Mouse (Mus musculus) adrenal gland, postnatal 25 days (tissue): Measurements from ENCODE around the gene Arf3. TPM values are rescaled to one million over a fixed set of nuclear protein-coding genes. Genes with fewer than 3 reads are reported as not detected.
"Not testable (repeated sequence)": the region's sequence is repeated elsewhere in the genome, so short reads cannot be mapped to it uniquely, and the experiment has no call there.

ENCODE experiments used
- DNase-seq: peaks from one replicate; pipeline ENCODE4 v3.0.0; 2021; ENCODE audit warnings: mixed read lengths
- total RNA-seq: library from RNA; stranded (reverse); gene quantifications from 2 replicates; pipeline ENCODE4 v1.2.3, GENCODE M21; 2021

Gene Arf3
- total RNA-seq, 1 experiment from 2014 or later = 138 TPM

DNA sequence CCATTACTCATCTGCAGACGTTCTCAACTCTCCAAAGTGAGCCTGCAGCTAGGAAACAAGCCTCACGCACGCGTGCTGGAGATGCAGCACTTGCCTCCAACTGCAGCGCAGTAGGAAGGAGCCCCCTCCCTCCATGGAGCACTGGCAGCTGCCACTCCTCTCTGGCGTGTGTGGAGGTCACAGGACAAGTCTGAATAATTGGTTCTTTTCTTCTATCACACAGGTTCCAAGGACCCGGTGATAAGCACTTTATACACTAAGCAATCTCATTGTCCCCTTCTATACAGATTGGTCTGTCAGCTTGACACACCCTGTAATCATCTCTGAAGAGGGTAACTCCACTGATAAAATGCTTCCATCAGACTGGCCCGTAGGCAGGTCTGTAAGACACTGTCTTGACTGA lies 10.0 kb downstream of the Arf3 start:
- DNase-seq = no peak

DNA sequence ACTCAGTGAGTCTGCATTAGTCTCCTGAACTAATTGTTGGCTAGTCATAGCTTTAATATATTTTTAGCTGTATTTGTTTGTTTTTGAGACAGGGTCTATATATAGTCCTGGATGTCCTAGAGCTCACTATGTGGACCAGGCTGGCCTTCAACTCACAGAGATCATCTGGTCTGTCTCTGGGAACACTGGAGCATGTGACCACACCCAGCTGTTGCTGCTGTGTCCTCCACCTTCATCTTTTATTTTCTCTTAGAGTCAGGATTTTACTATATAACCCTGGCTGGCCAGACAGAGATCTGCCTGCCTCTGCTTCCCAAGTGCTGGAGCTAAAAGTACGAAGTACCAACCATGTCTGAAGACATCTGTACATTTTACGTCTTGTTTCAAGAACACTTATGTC lies 13.9 kb downstream of the Arf3 start:
- no peak for DNase-seq

DNA sequence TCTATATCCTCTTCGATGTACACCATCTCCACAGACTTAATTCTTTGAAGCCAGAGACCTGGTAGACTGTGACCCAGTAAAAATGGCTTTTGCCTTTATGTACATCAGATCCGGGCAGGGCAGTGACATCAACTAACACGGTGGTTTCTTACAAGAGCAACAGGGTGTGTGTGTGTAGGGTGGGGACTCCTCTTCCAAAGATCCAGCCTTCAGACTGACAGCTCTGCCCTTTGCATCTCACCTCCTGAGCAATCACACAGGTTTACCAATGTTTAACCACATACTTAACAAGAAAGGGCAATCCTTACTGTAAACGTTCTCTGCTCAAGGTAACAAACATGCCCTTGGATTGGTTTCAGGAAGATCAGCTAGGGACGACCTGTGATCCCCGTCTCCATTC lies 15.7 kb downstream of the Arf3 start:
- DNase-seq = no peak

DNA sequence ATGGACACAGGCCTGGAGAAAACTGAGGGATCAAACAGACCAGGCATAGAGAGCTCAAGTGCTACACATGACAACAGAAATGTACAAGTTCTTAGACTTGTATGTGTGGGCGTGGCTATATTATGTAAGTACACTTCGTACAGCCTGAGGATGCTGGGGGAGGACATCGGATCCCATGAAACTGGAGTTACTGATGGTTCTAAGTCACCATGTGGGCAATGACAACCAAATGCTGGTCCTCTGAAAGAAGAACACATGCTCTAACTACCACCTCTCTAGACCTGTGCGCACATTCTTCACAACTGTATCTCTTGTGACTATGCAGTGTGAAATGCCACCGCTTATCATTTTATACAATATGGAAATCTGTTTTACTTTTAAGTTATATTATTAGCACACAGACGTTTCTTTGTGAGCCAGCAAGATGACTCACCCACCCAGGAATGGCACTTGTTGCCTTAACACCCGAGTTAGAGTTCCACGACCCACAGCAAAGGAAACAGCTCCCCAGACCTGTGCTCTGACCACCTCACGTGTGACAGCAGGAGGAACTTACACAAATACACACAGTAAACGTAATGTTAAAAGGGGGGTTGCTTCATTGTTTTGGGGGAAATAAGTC lies 16.6 kb downstream of the Arf3 start:
- DNase-seq = no peak

DNA sequence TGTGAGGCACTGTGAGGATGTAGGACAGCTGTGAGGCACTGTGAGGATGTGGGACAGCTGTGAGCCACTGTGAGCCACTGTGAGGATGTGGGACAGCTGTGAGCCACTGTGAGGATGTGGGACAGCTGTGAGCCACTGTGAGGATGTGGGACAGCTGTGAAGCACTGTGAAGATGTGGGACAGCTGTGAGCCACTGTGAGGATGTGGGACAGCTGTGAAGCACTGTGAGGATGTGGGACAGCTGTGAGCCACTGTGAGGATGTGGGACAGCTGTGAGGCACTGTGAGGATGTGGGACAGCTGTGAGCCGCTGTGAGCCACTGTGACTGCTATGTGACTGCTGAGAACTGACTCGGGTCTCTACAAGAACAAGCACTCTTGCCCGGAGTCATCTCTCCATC lies 19.2 kb downstream of the Arf3 start:
- DNase-seq = not testable (repeated sequence)

DNA sequence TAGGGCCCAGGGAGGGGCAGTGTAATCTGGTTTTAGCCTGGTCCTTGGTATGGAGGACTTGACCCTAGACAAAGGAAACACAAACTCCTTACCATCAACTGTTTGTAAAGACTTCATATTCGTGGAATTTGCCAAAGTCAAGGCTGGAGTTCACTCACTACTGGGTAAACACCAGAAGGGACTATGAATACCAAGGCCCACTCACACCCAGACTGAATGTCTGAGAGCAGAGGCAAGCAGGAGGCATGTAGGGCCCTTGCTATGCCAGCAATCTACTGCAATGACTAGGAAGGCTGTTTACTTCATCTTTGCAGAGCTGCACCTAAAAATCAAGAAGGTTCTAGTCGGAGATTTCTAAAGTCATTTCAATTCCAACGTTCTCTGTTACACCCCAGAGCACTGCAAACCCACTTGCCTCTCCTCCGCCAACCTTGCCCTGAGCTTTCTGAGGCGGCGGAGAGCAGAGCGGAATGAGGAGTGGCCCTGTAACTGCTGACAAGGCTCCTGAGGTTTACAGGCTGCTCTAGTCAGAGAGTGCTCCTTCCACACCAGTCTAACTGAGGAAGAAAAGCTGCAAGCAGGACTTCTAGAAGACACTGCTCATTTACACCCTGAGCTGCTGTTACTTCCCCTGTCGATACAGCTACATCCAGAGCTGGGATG lies 20.1 kb downstream of the Arf3 start:
- no peak for DNase-seq

DNA sequence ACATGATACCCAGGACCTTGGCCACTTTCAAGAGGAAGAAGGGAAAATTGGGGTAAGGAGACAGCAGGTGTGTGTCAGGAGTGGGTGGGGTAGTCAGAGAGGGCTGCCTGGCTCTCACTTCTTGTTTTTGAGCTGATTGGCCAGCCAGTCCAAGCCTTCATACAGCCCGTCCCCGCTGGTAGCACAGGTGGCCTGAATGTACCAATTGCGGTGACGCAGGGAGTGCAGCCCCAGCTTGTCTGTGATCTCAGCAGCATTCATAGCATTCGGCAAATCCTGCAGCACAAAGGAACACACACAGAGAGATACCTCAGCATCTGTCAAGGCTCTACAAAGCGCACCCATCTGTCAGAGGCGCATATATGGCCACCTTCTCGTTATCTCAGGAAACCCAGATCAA lies 22.8 kb downstream of the Arf3 start:
- DNase-seq = no peak

DNA sequence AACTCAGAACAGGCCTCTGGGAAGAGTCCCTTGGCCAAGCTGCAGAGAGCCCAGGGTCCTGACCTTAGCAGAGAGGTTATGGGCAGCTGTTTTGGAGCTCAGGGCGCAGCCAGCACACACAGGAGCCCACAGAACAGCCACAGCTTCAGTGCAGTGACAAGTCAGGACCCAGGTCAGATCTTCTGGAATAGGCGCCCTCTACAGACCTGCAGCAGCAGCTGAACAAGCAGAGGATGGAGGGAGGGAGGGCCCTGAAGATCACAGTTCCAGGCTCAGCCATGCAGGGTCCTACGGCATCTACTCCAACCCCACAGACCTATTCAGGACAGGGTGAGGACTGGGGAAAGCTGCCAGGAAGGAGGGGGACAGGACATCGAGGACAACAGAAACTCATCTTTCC lies 24.2 kb downstream of the Arf3 start:
- no peak for DNase-seq

DNA sequence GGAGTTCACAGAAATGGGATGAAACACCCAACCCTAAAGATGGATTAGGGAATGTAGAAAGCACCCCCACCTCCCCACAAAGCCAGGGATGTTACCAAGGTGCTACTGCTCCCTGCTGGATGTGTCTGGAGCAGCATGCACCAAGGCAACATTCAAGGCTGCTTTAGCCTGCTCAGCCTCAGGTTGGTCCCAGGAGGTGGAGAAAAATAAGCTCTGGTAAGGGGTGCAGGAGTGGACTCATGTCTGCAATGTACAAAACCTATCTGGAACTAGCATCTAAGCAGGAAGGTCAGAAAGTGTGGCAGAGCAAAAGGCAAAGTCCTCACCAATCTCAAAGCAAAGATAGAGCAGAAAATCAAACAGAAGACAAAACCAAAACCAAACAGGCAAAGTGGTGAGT lies 25.1 kb downstream of the Arf3 start:
- peak; percentile 28 for DNase-seq

DNA sequence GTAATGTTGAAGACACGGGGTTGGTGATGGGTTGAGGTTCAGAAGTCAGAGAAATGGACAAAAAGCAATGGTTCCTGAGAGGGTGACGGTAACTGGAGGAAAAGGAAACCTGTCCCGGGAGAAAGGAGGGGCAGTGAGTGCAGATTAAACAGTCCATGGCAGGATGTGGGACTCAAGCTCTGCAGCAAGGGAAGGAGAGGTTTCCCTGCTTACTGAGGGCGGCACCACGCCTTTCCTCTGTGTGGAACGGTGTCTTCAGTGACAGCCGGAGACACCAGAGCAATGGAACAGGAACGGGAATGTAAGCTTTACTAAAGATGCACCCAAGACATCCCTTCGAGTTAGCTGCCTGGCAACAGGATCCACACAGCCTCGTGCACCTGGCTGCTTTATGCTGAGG lies 26.5 kb downstream of the Arf3 start:
- no peak for DNase-seq

DNA sequence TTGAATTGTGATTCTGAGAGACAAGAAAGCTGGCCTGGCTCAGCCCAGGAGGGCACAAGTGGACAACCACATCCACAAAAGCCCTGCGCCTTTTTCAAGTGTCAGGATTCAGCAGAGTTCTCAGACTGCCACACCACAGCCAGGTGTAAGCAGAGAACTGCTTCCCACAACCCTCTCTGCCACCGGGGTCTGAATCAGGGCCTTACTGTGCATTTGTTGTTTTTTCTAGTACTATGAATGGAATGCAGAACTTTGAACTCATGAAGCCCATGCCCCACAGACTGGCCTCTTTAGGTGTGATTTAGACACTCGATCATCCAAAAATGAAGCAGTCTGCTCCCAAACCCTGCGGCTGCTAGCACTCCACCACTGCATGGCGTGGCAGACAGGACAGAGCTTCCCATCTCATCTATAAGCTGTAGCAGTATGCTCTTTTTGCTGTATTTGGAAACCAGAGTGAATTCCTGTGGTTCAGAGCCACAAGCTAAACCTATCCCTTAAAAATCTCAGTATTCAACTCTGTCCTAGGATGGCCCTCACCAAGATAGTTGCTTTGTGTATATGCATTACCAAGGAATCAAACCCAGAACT lies 28.9 kb downstream of the Arf3 start:
- no peak for DNase-seq

DNA sequence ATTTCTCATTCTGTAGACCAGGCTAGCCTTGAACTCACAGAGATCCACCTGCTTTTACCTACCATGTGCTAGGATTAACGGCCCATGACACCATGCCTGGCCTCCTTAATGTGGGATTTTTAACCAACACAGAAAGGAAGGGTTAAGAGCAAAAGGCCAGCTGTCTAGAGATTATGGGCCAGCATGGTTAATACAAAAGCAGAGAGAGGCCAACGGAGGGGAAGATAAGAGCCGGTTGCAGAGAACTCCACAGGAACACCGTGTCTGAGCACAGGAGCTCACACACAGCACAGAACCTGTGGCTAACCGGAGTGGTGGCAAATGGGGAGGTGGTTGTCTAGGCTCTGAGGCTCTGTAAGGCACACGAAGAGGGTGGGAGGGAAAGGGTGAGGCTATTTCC lies 29.6 kb downstream of the Arf3 start:
- no peak for DNase-seq

DNA sequence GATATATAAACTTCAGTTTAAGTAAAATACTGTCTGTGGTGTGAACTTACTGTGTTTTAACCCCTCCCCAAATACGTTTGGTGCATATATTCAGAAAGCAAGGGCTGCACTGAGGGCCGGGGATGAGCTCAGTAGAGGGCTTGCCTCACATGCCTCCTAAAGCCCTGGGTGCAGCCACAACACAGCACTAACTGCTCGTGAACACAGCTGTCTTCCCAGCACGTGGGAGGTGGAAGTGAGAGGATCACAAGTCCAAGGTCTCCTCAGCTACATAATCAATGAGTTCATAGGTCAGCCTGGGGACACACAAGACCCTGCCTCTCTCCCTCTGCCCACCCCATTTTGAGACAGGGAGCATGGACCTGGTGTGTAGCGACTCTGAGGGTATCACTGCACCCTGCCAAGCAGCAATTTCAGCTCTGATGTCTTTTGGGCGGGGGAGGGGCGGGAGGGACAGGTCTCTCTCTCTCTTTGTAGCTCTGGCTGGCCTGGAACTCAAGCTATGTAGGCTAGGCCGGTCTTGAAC lies 30.9 kb downstream of the Arf3 start:
- no peak for DNase-seq

DNA sequence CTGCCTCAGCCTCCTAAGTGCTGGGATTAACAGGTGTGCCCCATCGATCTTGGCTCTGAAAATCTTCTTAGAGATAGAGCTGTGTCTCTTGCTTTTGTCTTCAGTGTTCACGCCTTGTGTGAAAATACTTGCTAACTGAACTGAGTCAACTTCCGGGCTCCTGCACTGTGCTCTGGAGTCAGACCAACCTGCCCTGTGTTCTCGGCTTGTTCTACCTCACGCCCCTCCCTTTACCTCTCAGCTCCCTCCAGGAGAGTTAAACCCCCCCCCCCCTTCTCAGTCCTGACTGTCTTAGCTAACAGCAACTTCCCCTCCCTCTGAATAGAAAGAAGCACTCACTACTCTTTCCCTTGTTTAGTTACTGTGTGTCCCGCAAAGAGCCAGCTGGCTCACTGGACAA lies 32.2 kb downstream of the Arf3 start:
- DNase-seq = no peak

DNA sequence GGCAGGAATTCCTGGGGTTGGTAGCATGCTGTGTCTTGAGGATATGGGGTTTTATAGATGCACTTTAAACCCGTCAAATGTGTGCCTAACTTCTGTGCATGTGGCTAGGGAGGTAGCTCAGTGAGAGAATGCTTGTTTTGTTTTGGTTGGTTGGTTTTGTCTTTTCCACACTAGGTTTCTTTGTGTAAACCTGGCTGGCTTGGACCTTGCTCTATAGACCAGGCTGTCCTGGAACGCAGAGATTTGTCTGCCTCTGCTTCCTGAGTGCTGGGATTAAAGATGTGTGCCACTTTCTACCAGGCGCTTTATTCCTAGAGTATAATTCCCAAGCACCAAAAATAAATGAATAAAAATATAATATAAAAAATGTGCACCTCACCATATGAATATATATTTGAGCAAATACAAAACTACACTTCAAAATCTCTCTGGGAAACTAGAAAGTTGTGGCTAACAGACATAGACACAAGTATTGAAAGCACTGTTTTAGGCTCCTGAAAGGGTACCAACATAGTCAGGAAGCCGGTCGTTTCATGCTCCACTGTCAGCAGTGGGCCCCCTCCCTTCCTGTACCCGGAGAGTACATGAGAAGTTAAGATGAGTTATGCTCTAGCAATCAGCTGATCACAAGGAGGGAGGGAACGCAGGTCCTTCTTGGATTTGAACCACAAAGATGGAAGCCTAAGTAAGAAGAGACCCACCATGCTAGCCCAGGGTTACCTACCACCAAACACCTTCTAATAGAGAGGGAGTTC lies 33.0 kb downstream of the Arf3 start:
- no peak for DNase-seq

DNA sequence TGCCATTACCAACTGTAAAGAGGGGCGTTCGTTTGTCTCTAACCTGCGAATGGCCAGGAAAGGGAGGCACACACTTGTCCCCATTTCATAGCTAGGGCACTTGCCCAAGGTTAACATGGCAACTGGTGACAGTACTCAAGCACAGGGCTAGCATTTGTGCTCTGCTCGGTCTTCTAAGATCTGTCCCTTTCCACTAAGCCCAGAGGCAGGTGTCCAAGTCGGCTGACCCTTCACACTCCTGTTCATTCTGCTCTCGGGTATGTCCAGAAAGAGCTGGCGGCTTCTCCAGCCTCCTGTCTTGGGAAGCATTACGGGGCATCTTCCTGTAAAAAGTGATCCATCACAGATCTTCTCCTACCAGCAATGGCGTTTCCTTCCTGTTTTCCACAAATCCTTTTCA lies 34.6 kb downstream of the Arf3 start:
- peak; percentile 13 for DNase-seq

DNA sequence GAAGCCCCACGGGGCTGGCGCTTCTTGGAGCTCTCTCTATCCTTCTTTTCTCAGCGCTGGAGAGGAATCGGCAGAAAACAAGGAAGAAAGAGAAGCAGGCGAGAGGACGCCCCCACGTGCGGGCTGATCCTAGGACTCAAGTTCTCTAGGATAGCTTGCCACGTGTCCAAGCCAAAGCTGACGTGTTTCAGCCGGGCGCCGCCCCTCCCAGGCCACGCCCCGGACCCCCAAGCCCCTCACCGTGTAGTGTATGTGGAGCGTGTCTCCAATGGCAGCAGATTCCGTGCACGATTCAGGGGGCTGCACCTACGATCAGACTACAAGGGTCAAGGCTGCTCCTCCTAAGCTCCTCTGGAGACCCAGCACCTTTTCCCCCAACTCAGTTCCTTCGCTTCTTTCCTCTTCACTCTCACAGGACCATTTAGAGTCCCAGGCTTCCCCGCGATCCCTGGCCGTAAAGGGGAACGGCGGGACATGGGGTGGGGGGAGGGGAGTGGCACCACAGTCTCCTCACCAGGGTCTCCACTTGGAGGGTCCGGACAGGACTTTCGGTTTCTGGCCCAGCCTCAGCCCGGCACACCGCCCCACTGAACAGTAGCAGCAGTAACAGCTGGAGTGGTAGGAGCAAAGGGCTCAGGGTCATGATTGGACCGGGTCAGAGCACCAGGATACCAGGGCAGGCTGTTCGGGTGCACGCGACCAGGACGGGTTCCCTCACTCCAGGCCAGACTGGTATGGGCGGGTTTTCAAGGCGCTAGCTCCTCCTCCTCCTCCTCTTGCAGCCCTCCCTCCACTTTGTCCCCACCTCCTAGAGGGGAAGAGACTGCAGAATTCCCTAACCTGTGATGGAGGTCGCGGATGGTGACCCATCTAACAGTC lies 35.3 kb downstream of the Arf3 start, which contains the start of gene Fkbp11:
Fkbp11 (minus strand) TSS at position 756 of the 879 bp plus-strand sequence.
- peak; percentile 70 for DNase-seq

DNA sequence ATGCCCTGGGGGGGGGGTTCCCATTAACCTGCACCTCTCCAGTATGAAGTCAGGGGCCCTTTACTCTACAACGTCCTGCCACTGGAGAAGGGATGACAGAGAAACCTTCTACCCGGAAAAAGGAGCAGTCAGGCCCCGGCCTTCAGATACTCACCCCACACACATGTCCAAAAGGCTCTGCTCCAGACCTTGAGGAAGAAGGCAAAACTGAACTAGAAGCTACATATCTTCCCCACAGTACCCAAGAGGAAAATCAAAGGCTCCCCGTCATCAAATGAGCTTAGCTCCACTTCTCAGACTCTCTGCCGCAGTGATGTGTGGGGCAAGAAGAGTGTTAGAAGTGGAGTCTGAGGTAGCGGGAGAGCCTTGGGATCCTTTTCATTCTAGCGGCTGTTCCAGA lies 36.3 kb downstream of the Arf3 start:
- DNase-seq = no peak

DNA sequence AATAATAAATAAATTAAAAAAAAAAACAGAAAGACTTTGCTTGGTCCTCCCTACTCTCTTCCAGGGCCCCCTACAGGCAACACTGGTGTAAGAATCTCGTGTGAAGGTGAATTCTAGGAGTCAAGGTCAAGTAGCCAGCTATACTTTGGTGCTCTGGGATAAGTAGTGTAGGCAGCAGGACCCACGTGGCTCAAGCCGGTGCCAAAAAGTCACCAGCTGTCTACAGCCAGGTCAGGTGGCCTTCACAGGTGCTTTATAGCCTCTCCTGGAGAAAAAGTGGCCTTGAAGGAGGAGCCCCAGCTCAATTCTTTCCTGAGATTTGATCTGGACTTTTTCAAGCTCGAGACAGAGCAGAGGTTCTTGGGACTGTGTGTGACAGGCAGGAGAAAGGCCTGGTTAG lies 36.9 kb downstream of the Arf3 start:
- DNase-seq = no peak

DNA sequence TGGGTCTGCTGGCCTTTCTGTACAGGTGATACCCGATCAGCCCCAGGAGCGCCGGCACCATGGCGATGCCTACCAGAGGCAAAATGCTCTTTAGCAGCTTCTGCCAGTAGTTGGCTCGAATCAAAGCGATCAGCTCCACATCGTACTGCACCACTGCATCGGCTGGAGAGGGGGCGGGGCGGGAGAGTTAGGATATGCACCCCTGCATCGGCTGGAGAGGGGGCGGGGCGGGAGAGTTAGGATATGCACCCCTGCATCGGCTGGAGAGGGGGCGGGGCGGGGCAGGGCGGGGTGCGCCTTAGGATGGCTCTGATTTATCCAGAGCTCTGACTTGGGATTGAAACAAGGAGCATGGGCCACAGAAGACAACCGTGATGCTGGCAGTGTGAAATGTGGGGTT lies 38.6 kb downstream of the Arf3 start:
- DNase-seq = no peak

DNA sequence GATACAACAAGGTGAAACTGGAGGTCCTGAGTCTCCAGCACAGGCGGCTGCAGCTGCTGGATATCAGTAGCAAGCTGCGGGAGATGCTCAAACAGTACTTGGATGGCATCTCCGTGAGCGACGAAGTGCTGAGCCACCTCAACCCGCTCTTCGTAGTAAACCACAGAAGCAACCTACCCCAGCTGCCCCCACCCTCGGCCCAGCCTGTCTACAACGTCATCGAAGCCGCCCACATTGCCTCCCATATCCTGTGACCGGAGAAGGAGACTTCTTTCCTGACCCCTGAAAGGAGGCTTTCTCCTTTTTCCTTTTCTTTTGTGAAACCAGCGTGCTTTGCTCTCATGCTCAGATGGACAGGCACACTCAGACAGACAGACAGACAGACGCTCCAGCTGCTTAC lies 40.2 kb downstream of the Arf3 start:
- DNase-seq = no peak

DNA sequence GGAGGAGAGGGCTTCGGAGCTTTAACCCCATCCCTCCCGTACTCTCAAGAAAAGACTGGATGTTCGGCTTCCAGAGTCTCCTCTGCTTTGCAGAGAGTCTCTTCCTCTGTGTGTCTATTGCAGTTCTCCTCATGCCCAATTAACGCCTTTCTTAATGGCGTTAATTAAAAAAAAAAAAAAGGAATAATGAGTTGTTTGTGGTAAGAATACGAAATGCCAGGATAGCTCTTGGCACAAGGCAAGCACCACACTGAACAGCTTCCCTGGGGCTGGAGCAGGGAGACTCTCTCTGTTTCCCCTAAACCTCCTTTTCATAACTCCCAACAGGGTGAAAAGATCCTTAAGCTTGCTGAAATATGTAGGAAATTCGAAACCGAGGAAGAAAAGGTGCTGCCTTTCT lies 40.8 kb downstream of the Arf3 start:
- DNase-seq = no peak
